Mouse (Mus musculus) bone marrow macrophage, adult 2 months (primary cell): ENCODE measurements around the gene Stradb. TPM values are rescaled to one million over a fixed set of nuclear protein-coding genes. Genes with fewer than 3 reads are reported as not detected.

Experiments used
- H3K27ac ChIP-seq: 2 replicates; pipeline ENCODE4 v1.5.1; 2012; ENCODE audit warnings: low read depth, low read length; ENCODE audit not compliant: insufficient read depth
- H3K4me1 ChIP-seq: 2 replicates; pipeline ENCODE4 v1.6.1; 2012; ENCODE audit warnings: low read length; ENCODE audit not compliant: control insufficient read depth, insufficient read depth
- H3K4me3 ChIP-seq: 2 replicates; pipeline ENCODE4 v1.5.1; 2012; ENCODE audit warnings: mild to moderate bottlenecking, low read length, moderate library complexity; ENCODE audit not compliant: insufficient read depth
- CTCF ChIP-seq: IDR thresholded peaks from 2 replicates; pipeline ENCODE4 v1.5.1; 2012; ENCODE audit warnings: low read depth, mild to moderate bottlenecking, low read length, moderate library complexity
- POLR2A ChIP-seq: IDR thresholded peaks from 2 replicates; pipeline ENCODE4 v1.6.1; 2012; ENCODE audit warnings: mild to moderate bottlenecking, low read depth, low read length, borderline replicate concordance
- polyA plus RNA-seq: library from polyadenylated mRNA; stranded (reverse); fragments of >200 nt; gene quantifications from 2 replicates; pipeline ENCODE4 v1.2.4, GENCODE M21; 2012; ENCODE audit not compliant: missing spikeins, insufficient read depth, insufficient read length

Gene Stradb
- polyA plus RNA-seq, 1 experiment, result 22.5 TPM

- no peak overlapping the region for H3K27ac ChIP-seq
- no peak overlapping the region for H3K4me3 ChIP-seq
- TF ChIP-seq POLR2A (no peak), CTCF (no peak)
- H3K4me1 ChIP-seq, result peaks cover 31% of the 10 kb centered on the region
These were observed 12.0 kb upstream of the Stradb start for GRCm38 (mm10) chr1:58961152-58961893.

- no peak for TF ChIP-seq POLR2A
- TF ChIP-seq CTCF, result no peak
- H3K4me1 ChIP-seq, result peaks cover 30% of the 10 kb centered on the region
- no peak overlapping the region for H3K27ac ChIP-seq
- H3K4me3 ChIP-seq, result no peak overlapping the region
These were observed 10.9 kb upstream of the Stradb start for GRCm38 (mm10) chr1:58962418-58962817.

- Histone ChIP-seq H3K27ac (no peak overlapping the region), H3K4me3 (no peak overlapping the region), H3K4me1 (peaks cover 29% of the 10 kb centered on the region)
- no peak for TF ChIP-seq CTCF
- no peak for TF ChIP-seq POLR2A
These were observed 10.5 kb upstream of the Stradb start for GRCm38 (mm10) chr1:58962865-58963264.

GRCm38 (mm10) chr1:58967534-58967933, 5.8 kb upstream of the Stradb start:
- peaks cover 38% of the 10 kb centered on the region for H3K4me1 ChIP-seq
- no peak overlapping the region for H3K27ac ChIP-seq
- TF ChIP-seq POLR2A, result no peak
- no peak overlapping the region for H3K4me3 ChIP-seq

- no peak for TF ChIP-seq POLR2A
- TF ChIP-seq CTCF, result no peak
- Histone ChIP-seq H3K4me3 (no peak overlapping the region), H3K27ac (no peak overlapping the region), H3K4me1 (peaks cover 34% of the 10 kb centered on the region)
These were observed 3.3 kb upstream of the Stradb start for GRCm38 (mm10) chr1:58970054-58970453.

GRCm38 (mm10) chr1:58971097-58971496, 2.2 kb upstream of the Stradb start:
- TF ChIP-seq CTCF (no peak), POLR2A (no peak)
- H3K4me1 ChIP-seq, result peaks cover 27% of the 10 kb centered on the region
- no peak overlapping the region for H3K4me3 ChIP-seq
- H3K27ac ChIP-seq, result no peak overlapping the region

GRCm38 (mm10) chr1:58972851-58973365, 414 bp upstream of the Stradb start:
- TF ChIP-seq CTCF (no peak), POLR2A (no peak)
- Histone ChIP-seq H3K4me1 (peaks cover 21% of the 10 kb centered on the region), H3K4me3 (peak overlapping the region; percentile 93), H3K27ac (peak overlapping the region; percentile 39)

GRCm38 (mm10) chr1:58982276-58982675, 9.0 kb downstream of the Stradb start:
- Histone ChIP-seq H3K4me1 (no peaks in the 10 kb centered on the region), H3K27ac (no peak overlapping the region), H3K4me3 (no peak overlapping the region)
- TF ChIP-seq CTCF, result no peak
- TF ChIP-seq POLR2A, result no peak

- no peak overlapping the region for H3K27ac ChIP-seq
- H3K4me1 ChIP-seq, result no peaks in the 10 kb centered on the region
- no peak overlapping the region for H3K4me3 ChIP-seq
- TF ChIP-seq CTCF, result no peak
- no peak for TF ChIP-seq POLR2A
These were observed 11.3 kb downstream of the Stradb start for GRCm38 (mm10) chr1:58984586-58984985.

- Histone ChIP-seq H3K4me3 (no peak overlapping the region), H3K4me1 (peaks cover 4% of the 10 kb centered on the region), H3K27ac (no peak overlapping the region)
- no peak for TF ChIP-seq POLR2A
These were observed 19.8 kb downstream of the Stradb start for GRCm38 (mm10) chr1:58993144-58993543.

- TF ChIP-seq POLR2A (no peak), CTCF (no peak)
- Histone ChIP-seq H3K4me3 (no peak overlapping the region), H3K4me1 (peaks cover 4% of the 10 kb centered on the region), H3K27ac (no peak overlapping the region)
These were observed 20.4 kb downstream of the Stradb start for GRCm38 (mm10) chr1:58993723-58994122.
